Mouse (Mus musculus): Measurements from ENCODE around the gene Tmpo.

Tmpo gene

GRCm38 (mm10) chr10:91158442-91158841 is 22.7 kb downstream of the Tmpo start:
- in situ Hi-C loops (cut with MboI, MseI) = loop anchor here (10.0 kb wide), 1 partner anchor 46 kb away; no protein-coding TSS in a partner anchor

GRCm38 (mm10) chr10:91156338-91156737 is 24.8 kb downstream of the Tmpo start:
- in situ Hi-C loops (cut with MboI, MseI) = loop anchor here (10.0 kb wide), 1 partner anchor 48 kb away; no protein-coding TSS in a partner anchor

GRCm38 (mm10) chr10:91153894-91154503 is 27.1 kb downstream of the Tmpo start:
- in situ Hi-C loops (cut with MboI, MseI) = loop anchor here (10.0 kb wide), 1 partner anchor 51 kb away; no protein-coding TSS in a partner anchor

GRCm38 (mm10) chr10:91145413-91145812 is 35.7 kb downstream of the Tmpo start:
- in situ Hi-C loops (cut with MboI, MseI) = loop anchor here (25.0 kb wide), 1 partner anchor 408 kb away; no protein-coding TSS in a partner anchor

GRCm38 (mm10) chr10:91143313-91144230 is 37.5 kb downstream of the Tmpo start:
- in situ Hi-C loops (cut with MboI, MseI) = loop anchor here (5.0 to 25.0 kb wide), 2 partner anchors 71 to 406 kb away; no protein-coding TSS in a partner anchor

GRCm38 (mm10) chr10:91142654-91143191 is 38.4 kb downstream of the Tmpo start:
- in situ Hi-C loops (cut with MboI, MseI) = loop anchor here (5.0 to 25.0 kb wide), 2 partner anchors 70 to 405 kb away; no protein-coding TSS in a partner anchor

- in situ Hi-C loops (cut with MboI, MseI) = loop anchor here (5.0 to 25.0 kb wide), 2 partner anchors 69 to 404 kb away; no protein-coding TSS in a partner anchor
These were observed 39.6 kb downstream of the Tmpo start for GRCm38 (mm10) chr10:91141564-91141963.

- in situ Hi-C loops (cut with MboI, MseI) = loop anchor here (25.0 kb wide), 1 partner anchor 402 kb away; no protein-coding TSS in a partner anchor
These were observed 41.9 kb downstream of the Tmpo start for GRCm38 (mm10) chr10:91139148-91139766.

GRCm38 (mm10) chr10:91138317-91138716 is 42.8 kb downstream of the Tmpo start:
- in situ Hi-C loops (cut with MboI, MseI) = loop anchor here (25.0 kb wide), 1 partner anchor 401 kb away; no protein-coding TSS in a partner anchor

GRCm38 (mm10) chr10:91137400-91137799 is 43.7 kb downstream of the Tmpo start:
- in situ Hi-C loops (cut with MboI, MseI) = loop anchor here (25.0 kb wide), 1 partner anchor 400 kb away; no protein-coding TSS in a partner anchor

GRCm38 (mm10) chr10:91135302-91135972 is 45.7 kb downstream of the Tmpo start:
- in situ Hi-C loops (cut with MboI, MseI) = loop anchor here (25.0 kb wide), 1 partner anchor 398 kb away; no protein-coding TSS in a partner anchor

GRCm38 (mm10) chr10:91131565-91131964 is 49.5 kb downstream of the Tmpo start:
- in situ Hi-C loops (cut with MboI, MseI) = loop anchor here (25.0 kb wide), 1 partner anchor 394 kb away; no protein-coding TSS in a partner anchor

GRCm38 (mm10) chr10:91130792-91131191 is 50.3 kb downstream of the Tmpo start:
- in situ Hi-C loops (cut with MboI, MseI) = loop anchor here (25.0 kb wide), 1 partner anchor 393 kb away; no protein-coding TSS in a partner anchor

GRCm38 (mm10) chr10:91128551-91129160 is 52.5 kb downstream of the Tmpo start:
- in situ Hi-C loops (cut with MboI, MseI) = loop anchor here (25.0 kb wide), 1 partner anchor 391 kb away; no protein-coding TSS in a partner anchor

- in situ Hi-C loops (cut with MboI, MseI) = loop anchor here (25.0 kb wide), 1 partner anchor 390 kb away; no protein-coding TSS in a partner anchor
These were observed 53.7 kb downstream of the Tmpo start for GRCm38 (mm10) chr10:91127395-91127794.

- in situ Hi-C loops (cut with MboI, MseI) = loop anchor here (25.0 kb wide), 1 partner anchor 389 kb away; no protein-coding TSS in a partner anchor
These were observed 54.3 kb downstream of the Tmpo start for GRCm38 (mm10) chr10:91126618-91127355.

GRCm38 (mm10) chr10:91123828-91124822 is 57.0 kb downstream of the Tmpo start, which contains the start of gene Slc25a3:
Gene Slc25a3 (minus strand): TSS chr10:91124059.
- in situ Hi-C loops (cut with MboI, MseI) = loop anchor here (5.0 kb wide), 1 partner anchor 42 kb away; the partner anchor contains the start of genes Apaf1 and Ikbip

All from regulatory T cell (primary cell).